Mouse (Mus musculus) retina, postnatal 7 days (tissue): ENCODE data around the gene Olfr711.
"Not testable (repeated sequence)": the region's sequence is repeated elsewhere in the genome, so short reads cannot be mapped to it uniquely, and the experiment has no call there.

Experiments
- DNase-seq: peaks from one replicate; pipeline ENCODE4 v3.0.0-alpha.2; 2012; ENCODE audit warnings: low read depth, low spot score

The Olfr711 gene

GRCm38 (mm10) chr7:106975353-106975752, at the start of gene Olfr711:
Gene Olfr711 (minus strand): TSS chr7:106975453.
- DNase-seq = no peak

DNA sequence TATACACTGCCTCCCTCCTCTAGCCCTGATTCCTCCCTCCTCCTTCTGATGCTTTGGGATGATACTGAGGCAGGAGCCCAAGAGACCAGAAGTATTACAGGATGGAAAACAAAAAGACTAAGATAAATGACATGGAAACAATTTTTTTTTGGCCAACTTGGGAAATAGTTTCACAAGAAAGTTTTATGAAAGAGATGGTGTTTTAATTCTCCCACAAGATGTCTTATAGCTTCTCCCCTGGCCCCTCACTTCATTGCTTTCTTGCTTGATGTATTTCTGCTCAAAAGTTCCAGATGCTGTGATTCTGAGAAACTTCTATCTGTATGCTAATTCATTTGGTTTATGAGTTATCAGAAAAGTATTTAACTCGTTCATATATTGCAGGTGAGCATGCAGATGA, 30.7 kb upstream of the Olfr711 start, which contains the start of gene Olfr2:
Gene Olfr2 (minus strand): TSS at position 101 of the 400 bp plus-strand sequence.
- DNase-seq = no peak

DNA sequence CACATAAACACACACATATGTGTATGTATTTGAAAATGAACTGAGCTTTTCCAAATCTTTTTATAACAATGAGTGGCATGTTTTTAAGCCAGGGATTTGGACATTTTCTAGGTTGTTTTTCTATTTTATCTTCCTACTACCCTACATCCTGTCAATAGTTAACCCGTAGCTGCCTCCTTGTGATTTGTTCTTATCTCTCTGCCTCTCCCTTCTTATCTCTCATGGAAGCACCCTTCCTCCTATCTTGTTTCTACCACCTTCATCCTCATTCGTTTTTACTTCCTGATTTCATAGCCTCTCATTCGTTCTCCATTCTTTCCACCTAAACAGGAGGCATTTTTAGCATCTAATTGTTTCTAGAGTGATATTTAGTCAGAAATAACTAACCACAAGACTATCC, 28.9 kb upstream of the Olfr711 start:
- DNase-seq = no peak

DNA sequence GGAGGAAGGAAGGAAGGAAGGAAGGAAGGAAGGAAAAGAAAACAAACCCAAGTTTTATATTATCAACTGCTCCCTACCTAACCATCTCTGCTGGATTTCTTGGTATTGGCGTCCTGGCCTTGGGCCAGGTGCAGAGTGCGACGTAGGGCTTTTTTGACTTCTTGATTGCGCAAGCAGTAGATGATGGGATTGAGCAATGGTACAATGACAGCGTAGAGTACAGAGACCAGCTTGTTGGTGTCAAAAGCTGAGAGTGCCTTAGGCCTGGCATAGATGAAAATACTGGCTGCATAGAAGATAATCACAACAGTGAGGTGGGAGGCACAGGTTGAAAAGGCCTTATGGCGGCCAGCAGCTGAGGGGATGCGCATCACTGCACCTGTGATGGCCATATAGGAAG, 25.5 kb upstream of the Olfr711 start:
- DNase-seq = no peak

- DNase-seq = no peak
These were observed 10.0 kb upstream of the Olfr711 start for GRCm38 (mm10) chr7:106985236-106985635.

DNA sequence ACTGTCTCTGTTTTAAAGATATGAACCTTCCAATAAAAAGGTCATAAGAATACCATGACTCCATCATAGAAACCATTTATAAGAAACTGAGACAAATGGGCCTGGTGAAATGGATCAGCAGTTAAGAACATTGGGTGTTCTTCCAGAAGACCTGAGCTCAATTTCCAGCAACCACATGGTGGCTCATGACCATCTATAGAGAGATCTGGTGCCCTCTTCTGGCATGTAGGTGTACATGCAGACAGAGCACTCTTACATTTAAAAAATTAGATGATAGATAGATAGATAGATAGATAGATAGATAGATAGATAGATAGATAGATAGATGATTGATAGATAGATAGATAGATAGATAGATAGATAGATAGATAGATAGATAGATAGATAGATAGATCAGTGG, 7.8 kb downstream of the Olfr711 start:
- DNase-seq = not testable (repeated sequence)

- DNase-seq = no peak
These were observed 11.4 kb downstream of the Olfr711 start, which contains the start of gene Olfr6 for GRCm38 (mm10) chr7:106963837-106964236. Gene Olfr6 (minus strand): TSS chr7:106963937.

DNA sequence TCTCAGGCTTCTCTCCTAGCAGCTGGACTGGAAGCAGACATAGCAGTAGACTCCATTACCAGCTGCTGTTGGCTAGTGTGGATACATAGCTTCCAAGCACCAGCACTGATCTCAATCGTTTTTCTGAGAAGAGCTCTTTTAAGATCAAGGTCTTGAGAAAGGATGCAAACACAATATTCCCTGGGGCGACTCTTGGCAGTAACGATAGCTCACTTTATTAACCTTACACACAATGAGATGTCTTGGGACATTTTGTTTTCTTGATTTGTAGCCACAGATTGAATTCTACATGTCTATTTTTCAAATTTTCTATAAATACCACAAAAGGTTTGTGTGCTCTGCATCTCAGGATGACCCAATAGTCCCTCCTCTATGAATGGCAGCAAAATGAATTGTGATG, 27.0 kb downstream of the Olfr711 start, which contains the start of gene Olfr710:
Gene Olfr710 (minus strand): TSS at position 101 of the 400 bp plus-strand sequence.
- DNase-seq = no peak

DNA sequence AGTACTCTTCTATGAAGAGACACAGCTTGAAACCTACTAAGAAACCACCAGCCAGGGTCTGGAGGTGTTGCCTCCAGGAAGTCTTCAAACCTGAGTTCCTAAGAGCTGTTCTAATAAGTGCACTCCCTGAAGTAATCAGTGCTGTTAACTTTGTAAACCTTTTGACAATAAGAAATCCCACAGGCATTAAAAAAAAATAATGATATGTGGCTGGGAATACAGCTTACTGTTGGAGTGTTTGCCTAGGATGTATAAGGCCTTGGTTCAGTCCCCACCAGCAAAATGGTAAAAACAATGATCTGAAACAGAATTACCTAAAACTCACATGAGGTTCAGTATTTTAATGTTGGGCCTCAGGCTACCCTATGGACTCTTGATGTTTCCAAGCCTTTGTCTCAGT, 43.1 kb downstream of the Olfr711 start, which contains the start of gene Olfr709-ps1:
Gene Olfr709-ps1 (minus strand): TSS at position 101 of the 400 bp plus-strand sequence.
- DNase-seq = no peak

DNA sequence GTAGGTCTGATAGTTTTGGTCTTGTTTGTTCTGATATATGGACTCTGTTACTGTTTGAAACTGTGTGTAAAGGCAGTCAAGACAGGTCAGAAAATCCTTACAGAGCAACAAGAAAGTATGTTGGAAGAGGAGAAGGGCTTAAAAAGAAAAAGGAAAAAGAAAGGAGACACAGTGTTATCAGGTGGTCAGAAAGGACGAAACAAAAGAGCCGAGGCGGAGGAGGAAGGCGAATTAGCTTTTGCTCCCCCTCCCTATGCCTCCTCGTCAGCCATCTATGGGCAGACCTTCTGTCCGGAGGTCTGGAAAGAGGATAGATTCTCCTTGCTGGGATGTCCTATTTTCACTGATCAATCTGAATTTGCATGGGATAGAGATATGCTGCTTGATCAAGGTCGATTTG, 54.3 kb downstream of the Olfr711 start:
- not testable (repeated sequence) for DNase-seq
